Mouse (Mus musculus) E14TG2a.4 (cell line): ENCODE results near the gene Ppp2r1b.

Experiments
- CTCF ChIP-seq: conservative IDR thresholded peaks from 2 replicates; pipeline ENCODE4 v1.5.1; 2014; ENCODE audit warnings: low read length
- NANOG ChIP-seq: IDR thresholded peaks from 2 replicates; pipeline ENCODE4 v1.6.1; 2014; ENCODE audit warnings: borderline replicate concordance, low read length, mixed read lengths

GRCm38 (mm10) chr9:50815666-50816065, 29.4 kb upstream of the Ppp2r1b start:
- TF ChIP-seq CTCF, result no peak
- TF ChIP-seq NANOG, result no peak
